Mouse (Mus musculus) neural tube, embryonic 14.5 days (tissue): ENCODE data around the gene Grhpr. TPM values are rescaled to one million over a fixed set of nuclear protein-coding genes. Genes with fewer than 3 reads are reported as not detected.

ENCODE experiments used
- ATAC-seq: fragments of 200-750 bp; cut with Nextera tagmentation; 2 replicates; pipeline ENCODE4 v1.8.0; 2017; ENCODE audit warnings: low read depth, mild to moderate bottlenecking, moderate TSS enrichment, moderate library complexity
- H3K27ac ChIP-seq: fragments of 300-500 bp; sonication (generic); 2 replicates; pipeline ENCODE4 v1.5.1; 2014; ENCODE audit warnings: low read depth, mild to moderate bottlenecking, control low read depth, low read length, moderate library complexity, mixed read lengths
- H3K27me3 ChIP-seq: fragments of 300-500 bp; sonication (generic); 2 replicates; pipeline ENCODE4 v1.6.1; 2014; ENCODE audit warnings: low read length; ENCODE audit not compliant: control insufficient read depth, insufficient read depth
- H3K36me3 ChIP-seq: fragments of 300-500 bp; sonication (generic); 2 replicates; pipeline ENCODE4 v1.6.1; 2014; ENCODE audit warnings: low read length, mixed read lengths; ENCODE audit not compliant: control insufficient read depth, insufficient read depth
- H3K4me1 ChIP-seq: fragments of 300-500 bp; sonication (generic); 2 replicates; pipeline ENCODE4 v1.6.1; 2014; ENCODE audit warnings: low read length; ENCODE audit not compliant: control insufficient read depth, insufficient read depth
- H3K4me2 ChIP-seq: fragments of 300-500 bp; sonication (generic); 2 replicates; pipeline ENCODE4 v1.6.1; 2014; ENCODE audit warnings: mild to moderate bottlenecking, low read depth, low read length, control low read depth
- H3K4me3 ChIP-seq: fragments of 300-500 bp; sonication (generic); 2 replicates; pipeline ENCODE4 v1.5.1; 2014; ENCODE audit warnings: low read depth, low read length, control low read depth, mixed read lengths
- H3K9ac ChIP-seq: fragments of 300-500 bp; sonication (generic); replicated peaks from 2 replicates; pipeline ENCODE4 v1.6.1; 2014; ENCODE audit warnings: low read depth, mild to moderate bottlenecking, control low read depth, low read length, mixed read lengths
- H3K9me3 ChIP-seq: fragments of 300-500 bp; sonication (generic); 2 replicates; pipeline ENCODE4 v1.6.1; 2016; ENCODE audit warnings: low read length; ENCODE audit not compliant: control insufficient read depth
- WGBS: fragments of 180-500 bp; shearing (Covaris S2); extraction: QIAGEN DNeasy Blood & Tissue Kit; methylation state at CpG from one replicate; pipeline ENCODE4 v1.1.7; 2014; 5-methylcytosine and 5-hydroxymethylcytosine counted together
- polyA plus RNA-seq: library from polyadenylated mRNA; unstranded; fragments of >200 nt; fragmentation: Nextera tagmentation; extraction: Ambion mirVana; gene quantifications from 2 replicates; pipeline ENCODE4 v1.2.1, GENCODE M21; 2014

Grhpr gene
- polyA plus RNA-seq, 1 experiment from 2014 or later = 29.7 TPM

GRCm38 (mm10) chr4:45018452-45018980 lies 37.3 kb downstream of the Grhpr start, which contains the start of gene Polr1e:
Polr1e (plus strand) TSS chr4:45018583.
- Histone ChIP-seq H3K27me3 (no peaks in the 10 kb centered on the region), H3K36me3 (no peaks in the 10 kb centered on the region), H3K4me2 (peak within 1 kb of the TSS; percentile 92), H3K9me3 (no peaks in the 10 kb centered on the region), H3K4me1 (peaks cover 13% of the 10 kb centered on the region), H3K9ac (peak within 1 kb of the TSS; percentile 58), H3K27ac (no peak within 1 kb of the TSS), H3K4me3 (peak within 1 kb of the TSS; percentile 67)
- under 1% methylated on average over 29 of the region's 29 CpGs for WGBS
- peak; percentile 86 for ATAC-seq

GRCm38 (mm10) chr4:45019009-45019408 lies 37.8 kb downstream of the Grhpr start:
- Histone ChIP-seq H3K27me3 (no peaks in the 10 kb centered on the region), H3K4me3 (peak overlapping the region; percentile 67), H3K4me2 (peak overlapping the region; percentile 92), H3K36me3 (no peaks in the 10 kb centered on the region), H3K9me3 (no peaks in the 10 kb centered on the region), H3K9ac (peak overlapping the region; percentile 58), H3K4me1 (peaks cover 12% of the 10 kb centered on the region), H3K27ac (no peak overlapping the region)
- ATAC-seq = peak; percentile 46; the same call in 1 of the 2 replicates
- WGBS = 4% methylated on average over 14 of the region's 14 CpGs

- no peaks in the 10 kb centered on the region for H3K4me1 ChIP-seq
- ATAC-seq = no peak
- WGBS = 90% methylated on average over 4 of the region's 4 CpGs
- H3K27me3 ChIP-seq = no peaks in the 10 kb centered on the region
- no peaks in the 10 kb centered on the region for H3K9me3 ChIP-seq
- H3K9ac ChIP-seq = no peak overlapping the region
- H3K27ac ChIP-seq = no peak overlapping the region
- peaks cover 14% of the 10 kb centered on the region for H3K36me3 ChIP-seq
- H3K4me3 ChIP-seq = no peak overlapping the region
- H3K4me2 ChIP-seq = no peak overlapping the region
Observed at GRCm38 (mm10) chr4:45026459-45026858, 45.3 kb downstream of the Grhpr start.

GRCm38 (mm10) chr4:45032586-45032985 lies 51.4 kb downstream of the Grhpr start:
- Histone ChIP-seq H3K9me3 (no peaks in the 10 kb centered on the region), H3K4me1 (no peaks in the 10 kb centered on the region), H3K4me3 (no peak overlapping the region), H3K4me2 (no peak overlapping the region), H3K27me3 (no peaks in the 10 kb centered on the region), H3K36me3 (peaks cover 35% of the 10 kb centered on the region), H3K9ac (no peak overlapping the region), H3K27ac (no peak overlapping the region)
- no peak for ATAC-seq
- 95% methylated on average over 9 of the region's 9 CpGs for WGBS

- no peaks in the 10 kb centered on the region for H3K27me3 ChIP-seq
- H3K27ac ChIP-seq = no peak overlapping the region
- 74% methylated on average over 16 of the region's 16 CpGs for WGBS
- H3K4me3 ChIP-seq = no peak overlapping the region
- peaks cover 34% of the 10 kb centered on the region for H3K36me3 ChIP-seq
- no peak overlapping the region for H3K9ac ChIP-seq
- no peaks in the 10 kb centered on the region for H3K9me3 ChIP-seq
- ATAC-seq = no peak
- H3K4me2 ChIP-seq = no peak overlapping the region
- H3K4me1 ChIP-seq = no peaks in the 10 kb centered on the region
Observed at GRCm38 (mm10) chr4:45034693-45035628, 53.8 kb downstream of the Grhpr start.

GRCm38 (mm10) chr4:45036048-45036447 lies 54.9 kb downstream of the Grhpr start:
- no peak overlapping the region for H3K9ac ChIP-seq
- 92% methylated on average over 10 of the region's 10 CpGs for WGBS
- no peak overlapping the region for H3K27ac ChIP-seq
- H3K36me3 ChIP-seq = peaks cover 37% of the 10 kb centered on the region
- H3K4me2 ChIP-seq = no peak overlapping the region
- H3K27me3 ChIP-seq = no peaks in the 10 kb centered on the region
- H3K4me3 ChIP-seq = no peak overlapping the region
- no peaks in the 10 kb centered on the region for H3K4me1 ChIP-seq
- ATAC-seq = no peak
- H3K9me3 ChIP-seq = no peaks in the 10 kb centered on the region

GRCm38 (mm10) chr4:45036571-45036970 lies 55.4 kb downstream of the Grhpr start:
- Histone ChIP-seq H3K36me3 (peaks cover 34% of the 10 kb centered on the region), H3K27ac (no peak overlapping the region), H3K9me3 (no peaks in the 10 kb centered on the region), H3K4me2 (no peak overlapping the region), H3K27me3 (no peaks in the 10 kb centered on the region), H3K9ac (no peak overlapping the region), H3K4me1 (no peaks in the 10 kb centered on the region), H3K4me3 (no peak overlapping the region)
- ATAC-seq = no peak
- 79% methylated on average over 5 of the region's 5 CpGs for WGBS

GRCm38 (mm10) chr4:45037455-45038410 lies 56.5 kb downstream of the Grhpr start:
- Histone ChIP-seq H3K27ac (no peak overlapping the region), H3K9ac (no peak overlapping the region), H3K27me3 (no peaks in the 10 kb centered on the region), H3K4me3 (no peak overlapping the region), H3K4me1 (no peaks in the 10 kb centered on the region), H3K9me3 (no peaks in the 10 kb centered on the region), H3K4me2 (no peak overlapping the region), H3K36me3 (peaks cover 22% of the 10 kb centered on the region)
- WGBS = 91% methylated on average over 13 of the region's 13 CpGs
- ATAC-seq = no peak
